Mouse (Mus musculus) right cerebral cortex, postnatal 36 days (tissue): Measurements from ENCODE around the gene Crisp4.

ENCODE experiments used
- DNase-seq, 2 experiments: peaks; one replicate each; pipeline ENCODE4 v3.0.0; 2022; ENCODE audit warnings: low spot score in 2 of 2, mixed read lengths in 1 of 2

Crisp4 gene

GRCm38 (mm10) chr1:18145802-18146201 is at the start of gene Crisp4:
TSS of gene Crisp4 (minus strand) at chr1:18145902.
- DNase-seq = no peak

GRCm38 (mm10) chr1:18191719-18192118 is 46.0 kb upstream of the Crisp4 start:
- no peak for DNase-seq

GRCm38 (mm10) chr1:18190714-18191712 is 45.3 kb upstream of the Crisp4 start:
- DNase-seq = no peak

GRCm38 (mm10) chr1:18181167-18181566 is 35.5 kb upstream of the Crisp4 start:
- peak; percentile 13 to 15 for DNase-seq

GRCm38 (mm10) chr1:18170573-18170972 is 24.9 kb upstream of the Crisp4 start:
- no peak for DNase-seq

GRCm38 (mm10) chr1:18168261-18168660 is 22.6 kb upstream of the Crisp4 start:
- peak; percentile 69 to 75 for DNase-seq

- DNase-seq = no peak
These were observed 13.4 kb upstream of the Crisp4 start for GRCm38 (mm10) chr1:18159082-18159481.

GRCm38 (mm10) chr1:18148211-18148610 is 2.5 kb upstream of the Crisp4 start:
- DNase-seq = peak in 1 of 2 experiments; percentile 20

- DNase-seq = no peak
These were observed 14.0 kb downstream of the Crisp4 start for GRCm38 (mm10) chr1:18131691-18132090.

- DNase-seq = no peak
These were observed 15.7 kb downstream of the Crisp4 start for GRCm38 (mm10) chr1:18129983-18130382.

GRCm38 (mm10) chr1:18106720-18107355 is 38.9 kb downstream of the Crisp4 start:
- DNase-seq = no peak

GRCm38 (mm10) chr1:18105866-18106529 is 39.7 kb downstream of the Crisp4 start:
- DNase-seq = no peak

GRCm38 (mm10) chr1:18105029-18105865 is 40.5 kb downstream of the Crisp4 start:
- no peak for DNase-seq
